Mouse (Mus musculus) heart, postnatal 10 days (tissue): ENCODE measurements around the gene Rtn4rl2. TPM values are rescaled to one million over a fixed set of nuclear protein-coding genes. Genes with fewer than 3 reads are reported as not detected.
"Not testable (repeated sequence)": the region's sequence is repeated elsewhere in the genome, so short reads cannot be mapped to it uniquely, and the experiment has no call there.

ENCODE experiments used
- DNase-seq, 2 experiments: peaks; one replicate each; pipeline ENCODE4 v3.0.0; 2021
- intact Hi-C: fragments of 180-260 bp; cut with DNase I; formaldehyde crosslinking; loops from one replicate; pipeline ENCODE4 v1.15.1; 2025
- total RNA-seq, 2 experiments: library from RNA; stranded (reverse); gene quantifications; 2 replicates each; pipeline ENCODE4 v1.2.3; 2021

Gene Rtn4rl2
- 1 to 10 TPM; 4.0 to 8.0 TPM for total RNA-seq

- no peak for DNase-seq
- intact Hi-C loops = loop anchor here (2.0 kb wide), 1 partner anchor 17 kb away; no protein-coding TSS in a partner anchor
Measured at GRCm38 (mm10) chr2:84886234-84886731, at the start of gene Rtn4rl2. Gene Rtn4rl2 (minus strand): TSS chr2:84886710.

GRCm38 (mm10) chr2:84935065-84935464 is 48.6 kb upstream of the Rtn4rl2 start:
- intact Hi-C loops = no loop called here
- DNase-seq = no peak

GRCm38 (mm10) chr2:84934649-84935007 is 48.1 kb upstream of the Rtn4rl2 start:
- DNase-seq = no peak
- intact Hi-C loops = no loop called here

- intact Hi-C loops = no loop called here
- DNase-seq = no peak
Measured at GRCm38 (mm10) chr2:84933992-84934648, 47.6 kb upstream of the Rtn4rl2 start.

- intact Hi-C loops = no loop called here
Measured at GRCm38 (mm10) chr2:84930186-84930585, 43.7 kb upstream of the Rtn4rl2 start.

GRCm38 (mm10) chr2:84919601-84920108 is 33.1 kb upstream of the Rtn4rl2 start:
- intact Hi-C loops = no loop called here

More at GRCm38 (mm10) chr2:84930186-84930585, 43.7 kb upstream of the Rtn4rl2 start:
- no peak for DNase-seq

GRCm38 (mm10) chr2:84918188-84918587 is 31.7 kb upstream of the Rtn4rl2 start:
- no peak for DNase-seq
- intact Hi-C loops = no loop called here

More at GRCm38 (mm10) chr2:84919601-84920108, 33.1 kb upstream of the Rtn4rl2 start:
- DNase-seq = no peak

- peak; percentile 80 to 84 for DNase-seq
- intact Hi-C loops = loop anchor here (2.0 kb wide), 1 partner anchor 20 kb away; the partner anchor contains the start of gene Slc43a3
Measured at GRCm38 (mm10) chr2:84916548-84917320, 30.2 kb upstream of the Rtn4rl2 start.

- intact Hi-C loops = no loop called here
- peak; percentile 51 to 54 for DNase-seq
Measured at GRCm38 (mm10) chr2:84915330-84915729, 28.8 kb upstream of the Rtn4rl2 start.

- DNase-seq = no peak
- intact Hi-C loops = no loop called here
Measured at GRCm38 (mm10) chr2:84913881-84914280, 27.4 kb upstream of the Rtn4rl2 start.

GRCm38 (mm10) chr2:84912722-84913121 is 26.2 kb upstream of the Rtn4rl2 start:
- intact Hi-C loops = no loop called here
- no peak for DNase-seq

- intact Hi-C loops, DNase-seq: not testable (repeated sequence)
Measured at GRCm38 (mm10) chr2:84896686-84897085, 10.2 kb upstream of the Rtn4rl2 start.

- intact Hi-C loops = no loop called here
Measured at GRCm38 (mm10) chr2:84895495-84896198, 9.1 kb upstream of the Rtn4rl2 start.

GRCm38 (mm10) chr2:84893359-84893758 is 6.8 kb upstream of the Rtn4rl2 start:
- no peak for DNase-seq
- intact Hi-C loops = loop anchor here (5.0 kb wide), 1 partner anchor 59 kb away; no protein-coding TSS in a partner anchor

More at GRCm38 (mm10) chr2:84895495-84896198, 9.1 kb upstream of the Rtn4rl2 start:
- no peak for DNase-seq

GRCm38 (mm10) chr2:84890045-84890340 is 3.5 kb upstream of the Rtn4rl2 start:
- DNase-seq = peak; percentile 87 to 89
- intact Hi-C loops = loop anchor here (2.0 to 5.0 kb wide), 2 partner anchors 62 to 121 kb away; no protein-coding TSS in a partner anchor

GRCm38 (mm10) chr2:84889316-84890044 is 3.0 kb upstream of the Rtn4rl2 start:
- peak in 1 of 2 experiments; percentile 36 for DNase-seq
- intact Hi-C loops = loop anchor here (2.0 to 5.0 kb wide), 2 partner anchors 63 to 121 kb away; no protein-coding TSS in a partner anchor

GRCm38 (mm10) chr2:84888657-84889315 is 2.3 kb upstream of the Rtn4rl2 start:
- peak; percentile 80 to 87 for DNase-seq
- intact Hi-C loops = no loop called here

- DNase-seq = peak in 1 of 2 experiments; percentile 37
- intact Hi-C loops = loop anchor here (1.0 to 2.0 kb wide), 2 partner anchors 19 to 55 kb away; no protein-coding TSS in a partner anchor
Measured at GRCm38 (mm10) chr2:84887411-84888271, 1.1 kb upstream of the Rtn4rl2 start.
